Mouse (Mus musculus) adrenal gland, postnatal 25 days (tissue): ENCODE measurements around the gene Mrpl46. TPM values are rescaled to one million over a fixed set of nuclear protein-coding genes. Genes with fewer than 3 reads are reported as not detected.
A peak's percentile ranks its signal among the peaks of the same experiment; 100 is the strongest.

Experiments
- DNase-seq: peaks from one replicate; pipeline ENCODE4 v3.0.0; 2021; ENCODE audit warnings: mixed read lengths
- total RNA-seq: library from RNA; stranded (reverse); gene quantifications from 2 replicates; pipeline ENCODE4 v1.2.3, GENCODE M21; 2021

Gene Mrpl46
- total RNA-seq, 1 experiment from 2014 or later: 40.8 TPM

GRCm38 (mm10) chr7:78769075-78769652, 14.2 kb downstream of the Mrpl46 start:
- no peak for DNase-seq

GRCm38 (mm10) chr7:78767929-78768531, 15.3 kb downstream of the Mrpl46 start:
- no peak for DNase-seq

DNA sequence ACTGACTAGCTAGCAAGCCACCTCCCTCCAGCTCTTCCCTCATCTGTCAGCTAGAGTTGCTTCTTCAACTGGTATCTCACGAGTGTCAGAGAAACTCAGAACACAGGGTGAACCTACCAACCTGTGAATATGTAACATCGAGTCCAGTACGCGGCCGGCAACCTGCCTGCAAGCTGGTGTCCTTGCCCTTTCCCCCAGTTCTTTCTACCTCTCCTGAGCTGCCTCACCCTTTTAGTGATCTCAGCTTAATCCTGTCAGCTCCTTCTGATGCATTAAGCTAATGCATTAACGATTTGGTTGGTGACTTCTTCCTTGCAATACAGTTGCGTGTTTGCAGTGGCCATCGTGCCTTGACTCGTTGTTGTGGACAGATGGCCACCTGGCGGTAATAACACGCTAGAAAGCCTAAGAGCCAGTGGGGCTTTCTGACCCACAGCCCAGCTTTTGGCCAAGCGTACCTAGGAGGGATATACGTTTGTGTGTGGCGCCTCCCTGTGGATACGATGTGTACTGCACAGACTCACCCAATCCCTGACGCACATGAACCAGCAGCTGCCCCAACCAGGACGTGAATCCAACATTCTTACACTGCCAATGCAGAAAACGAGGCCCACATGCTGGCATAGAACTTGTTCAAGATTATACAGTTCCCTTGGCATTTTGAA, 17.2 kb downstream of the Mrpl46 start:
- peak; percentile 80 for DNase-seq

DNA sequence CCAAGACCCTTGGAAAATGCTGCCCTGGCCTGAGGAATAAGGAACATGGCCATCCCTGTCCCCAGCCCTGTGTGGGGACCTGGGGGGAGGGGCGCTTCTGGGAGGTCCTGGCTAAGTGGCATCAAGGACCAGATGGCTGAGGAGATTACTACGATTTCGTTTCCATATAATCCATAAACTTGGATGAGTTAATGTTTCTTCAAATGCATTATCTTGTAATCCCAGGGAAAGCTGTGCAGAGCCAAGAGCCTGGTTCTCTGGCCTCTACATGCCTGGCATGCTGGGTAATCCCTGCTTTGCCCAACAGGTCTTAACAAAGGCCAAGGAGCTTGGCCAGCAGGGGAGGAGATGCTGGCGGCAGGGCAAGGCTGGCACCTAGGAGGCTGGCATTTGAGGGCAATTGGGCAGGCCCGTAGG, 18.1 kb downstream of the Mrpl46 start:
- DNase-seq: peak; percentile 9

- no peak for DNase-seq
Measured at GRCm38 (mm10) chr7:78763801-78764200, 19.5 kb downstream of the Mrpl46 start.

GRCm38 (mm10) chr7:78754458-78755000, 28.8 kb downstream of the Mrpl46 start:
- no peak for DNase-seq

DNA sequence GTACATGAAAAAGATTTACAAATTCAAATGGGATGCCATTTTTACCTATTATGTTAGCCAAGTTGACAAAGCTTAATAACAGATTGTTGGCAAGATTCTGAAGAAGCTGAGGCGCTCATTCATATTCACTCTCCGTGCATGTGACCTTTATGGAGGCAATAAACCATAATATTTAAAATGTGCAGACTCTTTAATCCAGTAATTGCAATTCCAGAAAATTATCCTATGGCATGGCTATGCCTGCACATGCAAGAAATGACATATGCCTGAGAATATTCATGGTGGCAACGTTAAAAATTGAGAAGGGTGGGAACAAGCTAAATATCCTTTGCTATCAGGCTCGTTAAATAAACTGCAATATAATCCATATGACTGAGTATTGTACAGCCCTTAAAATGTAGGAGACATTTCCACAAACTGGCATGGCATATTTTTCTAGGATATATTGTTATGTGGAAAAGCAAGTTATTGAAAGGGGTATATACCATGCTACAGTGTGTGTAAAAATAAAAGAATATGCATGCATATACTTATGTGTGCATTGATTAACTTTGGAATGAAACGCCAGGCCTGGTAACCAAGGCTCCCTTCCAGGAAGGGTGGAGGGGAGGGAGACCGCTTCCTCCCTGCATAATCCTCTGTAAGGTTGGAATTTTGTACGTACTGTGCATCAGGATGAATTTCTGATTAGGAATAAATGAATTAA, 29.4 kb downstream of the Mrpl46 start:
- DNase-seq: no peak

- DNase-seq: no peak
Measured at GRCm38 (mm10) chr7:78752961-78753360, 30.4 kb downstream of the Mrpl46 start.

- DNase-seq: no peak
Measured at GRCm38 (mm10) chr7:78743731-78744385, 39.5 kb downstream of the Mrpl46 start.

- no peak for DNase-seq
Measured at GRCm38 (mm10) chr7:78739351-78740000, 43.9 kb downstream of the Mrpl46 start.

DNA sequence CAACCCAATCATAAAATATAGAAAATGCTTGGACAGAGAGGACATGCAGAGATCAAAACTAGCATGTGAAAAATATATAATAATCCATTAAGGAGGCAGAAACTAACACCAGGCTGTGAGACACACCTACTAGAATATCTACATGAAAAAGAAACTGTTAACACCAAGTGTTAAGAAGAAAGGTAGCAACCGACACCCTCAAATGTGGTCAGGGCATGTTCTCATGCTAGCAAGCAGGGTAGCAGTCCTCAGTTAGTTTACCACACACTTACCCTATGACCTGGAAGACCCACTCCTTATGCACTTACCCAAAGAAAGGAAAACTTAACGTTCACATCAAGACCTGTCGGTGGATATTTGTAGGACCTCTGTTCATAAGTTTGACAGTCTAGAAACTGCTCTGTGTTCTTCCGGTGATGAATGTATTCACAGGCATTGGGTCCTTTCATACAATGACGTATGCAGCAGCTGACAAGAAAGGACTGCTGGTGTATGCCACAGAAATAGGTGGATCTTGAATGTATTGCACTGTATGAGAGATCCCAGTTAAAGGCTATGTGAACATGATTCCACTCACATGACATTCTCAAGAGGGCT, 45.6 kb downstream of the Mrpl46 start, which contains the start of gene Ntrk3:
Gene Ntrk3, minus strand, starts transcription at position 399 of the 597 bp plus-strand sequence.
- no peak for DNase-seq

DNA sequence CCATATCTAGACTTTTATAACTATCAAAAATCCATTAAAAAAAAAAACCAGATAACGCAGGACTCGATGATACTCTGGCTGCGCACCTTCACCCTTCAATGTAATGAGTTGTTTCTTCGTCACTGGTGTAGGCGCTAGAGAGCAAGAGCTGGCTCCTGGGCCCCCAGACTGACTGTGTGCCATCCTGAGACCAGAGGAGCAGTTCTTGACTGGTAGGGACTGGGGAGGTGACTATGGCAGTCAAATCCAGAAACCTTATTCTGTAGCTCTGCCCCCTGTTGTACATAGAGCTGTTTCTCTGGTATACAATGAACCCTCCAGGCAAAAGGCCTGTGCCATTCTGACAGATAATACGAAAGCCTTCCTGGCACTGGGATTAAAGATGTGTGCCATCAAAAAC, 46.1 kb downstream of the Mrpl46 start:
- no peak for DNase-seq

- DNase-seq: no peak
Measured at GRCm38 (mm10) chr7:78731391-78731790, 51.9 kb downstream of the Mrpl46 start.

Other genes starting within 250 kb of the Mrpl46 start
- gene Ntrk3, start 45.5 kb downstream of the Mrpl46 start, total RNA-seq: 17.4 and 24.3 TPM in 2 replicates
- gene Mrps11, start 412 bp downstream of the Mrpl46 start, total RNA-seq: 109 and 114 TPM in 2 replicates
- 17.1 and 17.8 TPM in 2 replicates for gene Det1, start 63.7 kb upstream of the Mrpl46 start, total RNA-seq
- 36.2 and 36.4 TPM in 2 replicates for gene Aen, start 112.3 kb upstream of the Mrpl46 start, total RNA-seq
- 4.9 and 5.4 TPM in 2 replicates for gene Isg20, start 129.9 kb upstream of the Mrpl46 start, total RNA-seq